Mouse (Mus musculus): Measurements from ENCODE around the gene Gm13723.

Gene Gm13723

GRCm38 (mm10) chr2:86874702-86875101 lies at the start of gene Gm13723:
Gene Gm13723 (minus strand): TSS chr2:86874802.
- no peak for TF ChIP-seq NANOG (IDR thresholded peaks at IDR 0.05; ENCODE audit: borderline replicate concordance, low read length)
- no peak for TF ChIP-seq POU5F1 (IDR thresholded peaks at IDR 0.05; ENCODE audit: borderline replicate concordance, low read length)
- TF ChIP-seq CTCF (conservative IDR thresholded peaks at IDR 0.05; ENCODE audit: low read length): no peak
- Histone ChIP-seq H3K4me1 (replicated peaks; ENCODE audit: low read depth, low read length) (no peaks in the 10 kb centered on the region), H3K36me3 (ENCODE audit: insufficient read depth, low read length) (no peaks in the 10 kb centered on the region), H3K9me3 (ENCODE audit: low read length) (no peaks in the 10 kb centered on the region), H3K4me3 (replicated peaks; ENCODE audit: low read length) (no peak within 1 kb of the TSS), H3K27me3 (ENCODE audit: insufficient read depth, low read length) (no peaks in the 10 kb centered on the region)

DNA sequence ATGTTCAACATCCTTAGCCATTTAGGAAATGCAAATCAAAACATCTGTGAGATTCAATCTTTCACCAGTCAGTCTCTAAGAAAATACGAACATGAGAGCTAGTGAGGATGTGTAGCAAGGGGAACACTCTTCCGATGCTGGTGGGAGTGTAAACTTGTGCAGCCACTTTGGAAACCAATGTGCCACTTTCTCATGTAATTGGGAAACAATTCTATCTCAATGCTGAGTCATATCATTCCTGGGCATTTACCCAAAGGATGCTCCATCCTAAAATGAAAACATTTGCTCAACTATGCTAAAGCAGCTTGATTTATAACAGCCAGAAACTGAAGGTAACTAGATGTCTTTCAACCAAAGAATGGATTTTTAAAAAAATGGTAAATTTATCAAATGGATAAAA lies 31.0 kb upstream of the Gm13723 start:
- Histone ChIP-seq H3K4me1 (replicated peaks; ENCODE audit: low read depth, low read length) (no peaks in the 10 kb centered on the region), H3K27me3 (ENCODE audit: insufficient read depth, low read length) (no peaks in the 10 kb centered on the region), H3K36me3 (ENCODE audit: insufficient read depth, low read length) (no peaks in the 10 kb centered on the region), H3K9me3 (ENCODE audit: low read length) (no peaks in the 10 kb centered on the region), H3K4me3 (replicated peaks; ENCODE audit: low read length) (no peak overlapping the region)
- TF ChIP-seq NANOG (IDR thresholded peaks at IDR 0.05; ENCODE audit: borderline replicate concordance, low read length): no peak
- TF ChIP-seq CTCF (conservative IDR thresholded peaks at IDR 0.05; ENCODE audit: low read length): no peak
- TF ChIP-seq POU5F1 (IDR thresholded peaks at IDR 0.05; ENCODE audit: borderline replicate concordance, low read length): no peak

DNA sequence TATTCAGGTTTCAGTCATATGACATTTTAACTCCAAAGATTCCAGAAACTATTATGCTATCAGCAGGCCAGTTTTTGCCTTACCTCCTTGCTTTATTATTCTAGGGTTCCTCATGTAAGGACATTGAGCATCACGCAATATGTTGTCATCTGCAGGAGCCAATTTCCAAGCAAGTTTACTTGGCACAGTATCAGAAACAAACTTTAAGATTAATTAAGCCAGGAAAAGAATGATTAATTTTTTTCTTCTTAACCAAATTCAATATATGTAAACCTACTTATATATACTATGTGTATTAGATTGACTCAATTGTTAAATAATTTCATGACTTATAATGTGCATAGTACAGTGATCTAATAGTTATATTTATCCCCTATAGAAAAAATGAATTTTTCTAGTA lies 17.5 kb upstream of the Gm13723 start, which contains the start of gene Olfr1097:
Gene Olfr1097 (minus strand): TSS at position 101 of the 400 bp plus-strand sequence.
- TF ChIP-seq POU5F1 (IDR thresholded peaks at IDR 0.05; ENCODE audit: borderline replicate concordance, low read length) (no peak), NANOG (IDR thresholded peaks at IDR 0.05; ENCODE audit: borderline replicate concordance, low read length) (no peak)
- Histone ChIP-seq H3K36me3 (ENCODE audit: insufficient read depth, low read length) (no peaks in the 10 kb centered on the region), H3K4me1 (replicated peaks; ENCODE audit: low read depth, low read length) (no peaks in the 10 kb centered on the region), H3K9me3 (ENCODE audit: low read length) (no peaks in the 10 kb centered on the region), H3K4me3 (replicated peaks; ENCODE audit: low read length) (no peak within 1 kb of the TSS), H3K27me3 (ENCODE audit: insufficient read depth, low read length) (no peaks in the 10 kb centered on the region)

- Histone ChIP-seq H3K4me1 (replicated peaks; ENCODE audit: low read depth, low read length) (no peaks in the 10 kb centered on the region), H3K27me3 (ENCODE audit: insufficient read depth, low read length) (no peaks in the 10 kb centered on the region), H3K36me3 (ENCODE audit: insufficient read depth, low read length) (no peaks in the 10 kb centered on the region), H3K4me3 (replicated peaks; ENCODE audit: low read length) (no peak within 1 kb of the TSS), H3K9me3 (ENCODE audit: low read length) (no peaks in the 10 kb centered on the region)
- no peak for TF ChIP-seq NANOG (IDR thresholded peaks at IDR 0.05; ENCODE audit: borderline replicate concordance, low read length)
- TF ChIP-seq POU5F1 (IDR thresholded peaks at IDR 0.05; ENCODE audit: borderline replicate concordance, low read length): no peak
- no peak for TF ChIP-seq CTCF (conservative IDR thresholded peaks at IDR 0.05; ENCODE audit: low read length)
Observed at GRCm38 (mm10) chr2:86851596-86851995, 23.0 kb downstream of the Gm13723 start, which contains the start of gene Olfr1095. Gene Olfr1095 (minus strand): TSS chr2:86851696.

- TF ChIP-seq POU5F1 (IDR thresholded peaks at IDR 0.05; ENCODE audit: borderline replicate concordance, low read length) (no peak), CTCF (conservative IDR thresholded peaks at IDR 0.05; ENCODE audit: low read length) (no peak), NANOG (IDR thresholded peaks at IDR 0.05; ENCODE audit: borderline replicate concordance, low read length) (no peak)
- Histone ChIP-seq H3K9me3 (ENCODE audit: low read length) (no peaks in the 10 kb centered on the region), H3K27me3 (ENCODE audit: insufficient read depth, low read length) (no peaks in the 10 kb centered on the region), H3K4me3 (replicated peaks; ENCODE audit: low read length) (no peak within 1 kb of the TSS), H3K36me3 (ENCODE audit: insufficient read depth, low read length) (no peaks in the 10 kb centered on the region), H3K4me1 (replicated peaks; ENCODE audit: low read depth, low read length) (no peaks in the 10 kb centered on the region)
Observed at GRCm38 (mm10) chr2:86824363-86824762, 50.2 kb downstream of the Gm13723 start, which contains the start of gene Olfr1094. Gene Olfr1094 (plus strand): TSS chr2:86824663.
